Mouse (Mus musculus) testis, postnatal 10 days (tissue): Measurements from ENCODE around the gene Trappc5.

Source experiments
- DNase-seq: peaks from one replicate; pipeline ENCODE4 v3.0.0; 2021; ENCODE audit warnings: low spot score

Gene Trappc5

GRCm38 (mm10) chr8:3676131-3676992, at the start of gene Trappc5:
Trappc5 (plus strand) TSS chr8:3676299.
- DNase-seq: peak; percentile 95

- no peak for DNase-seq
Observed at GRCm38 (mm10) chr8:3626971-3627370, 49.1 kb upstream of the Trappc5 start.

GRCm38 (mm10) chr8:3628014-3628413, 48.1 kb upstream of the Trappc5 start:
- peak; percentile 51 for DNase-seq

GRCm38 (mm10) chr8:3630647-3631477, 45.2 kb upstream of the Trappc5 start, which contains the start of gene Stxbp2:
Stxbp2 (plus strand) TSS chr8:3630955.
- DNase-seq: peak; percentile 88

- peak; percentile 57 for DNase-seq
Observed at GRCm38 (mm10) chr8:3631478-3631875, 44.6 kb upstream of the Trappc5 start.

GRCm38 (mm10) chr8:3645804-3646203, 30.3 kb upstream of the Trappc5 start:
- peak; percentile 58 for DNase-seq

GRCm38 (mm10) chr8:3646824-3647531, 29.1 kb upstream of the Trappc5 start:
- no peak for DNase-seq

GRCm38 (mm10) chr8:3647561-3647960, 28.5 kb upstream of the Trappc5 start:
- DNase-seq: no peak

GRCm38 (mm10) chr8:3648268-3648667, 27.8 kb upstream of the Trappc5 start:
- no peak for DNase-seq

GRCm38 (mm10) chr8:3648990-3649389, 27.1 kb upstream of the Trappc5 start:
- no peak for DNase-seq

- no peak for DNase-seq
Observed at GRCm38 (mm10) chr8:3652845-3653244, 23.3 kb upstream of the Trappc5 start.

- DNase-seq: no peak
Observed at GRCm38 (mm10) chr8:3654726-3655508, 21.2 kb upstream of the Trappc5 start.

- DNase-seq: no peak
Observed at GRCm38 (mm10) chr8:3655526-3655925, 20.6 kb upstream of the Trappc5 start, which contains the start of gene Retn. Retn (plus strand) TSS chr8:3655770.

GRCm38 (mm10) chr8:3656725-3657381, 19.2 kb upstream of the Trappc5 start:
- peak; percentile 58 for DNase-seq

GRCm38 (mm10) chr8:3660889-3661288, 15.2 kb upstream of the Trappc5 start:
- DNase-seq: no peak

- no peak for DNase-seq
Observed at GRCm38 (mm10) chr8:3664405-3664804, 11.7 kb upstream of the Trappc5 start.

- no peak for DNase-seq
Observed at GRCm38 (mm10) chr8:3665507-3665906, 10.6 kb upstream of the Trappc5 start, which contains the start of gene Mcemp1. Mcemp1 (plus strand) TSS chr8:3665754.

- DNase-seq: no peak
Observed at GRCm38 (mm10) chr8:3670388-3670787, 5.7 kb upstream of the Trappc5 start.

- DNase-seq: peak; percentile 90
Observed at GRCm38 (mm10) chr8:3671980-3672491, 4.1 kb upstream of the Trappc5 start, which contains the start of gene Fcor. Fcor (minus strand) TSS chr8:3672362.

- no peak for DNase-seq
Observed at GRCm38 (mm10) chr8:3674671-3675070, 1.4 kb upstream of the Trappc5 start.
